21 mouse cellular contexts compared by ENCODE assay signal in genomic region chr11:46690136-46690535, GRCm38 (mm10). TPM values are rescaled to one million over a fixed set of nuclear protein-coding genes. Genes with fewer than 3 reads are reported as not detected.
"Had no signal": no experiment of that assay in that cellular context is flagged by ENCODE, and none has a peak within 500 bp of the region (broad histone marks: within the 10 kb centered on the region; RNA-seq: fewer than 3 reads in every experiment).

No protein-coding gene starts in this region.

- H3K27ac ChIP-seq: neural tube, embryonic 13.5 days; neural tube, embryonic 15.5 days; stomach, embryonic 15.5 days; stomach, postnatal 0 days had no signal

- DNase-seq: retina, postnatal 1 day; right cerebral cortex, adult 18-20 months; right cerebral cortex, postnatal 14 days; right cerebral cortex, postnatal 25 days; right cerebral cortex, postnatal 4 days; spleen, adult 18-20 months; thymus, adult 18-20 months; thymus, adult 2 months; thymus, postnatal 14 days; thymus, postnatal 25 days; thymus, postnatal 36 days; thymus, postnatal 4 days had no signal

- H3K36me3 ChIP-seq: neural tube, embryonic 13.5 days; neural tube, embryonic 15.5 days; stomach, embryonic 15.5 days had no signal

- H3K4me1 ChIP-seq: neural tube, embryonic 13.5 days; neural tube, embryonic 15.5 days; stomach, embryonic 15.5 days had no signal

- H3K4me3 ChIP-seq: neural tube, embryonic 13.5 days; neural tube, embryonic 15.5 days; stomach, embryonic 15.5 days had no signal

- H3K27me3 ChIP-seq: neural tube, embryonic 13.5 days; neural tube, embryonic 15.5 days; stomach, embryonic 15.5 days had no signal

RNA-seq across cellular contexts. Expression of gene Timd2, which starts 16.7 kb away (rescaled TPM):
- polyA plus RNA-seq: neural tube, embryonic 14.5 days; neural tube, embryonic 15.5 days; stomach, embryonic 14.5 days; stomach, postnatal 0 days; urinary bladder, adult 2 months had no signal

RNA-seq across cellular contexts. Expression of gene Havcr1, which starts 44.7 kb away (rescaled TPM):
- polyA plus RNA-seq: neural tube, embryonic 13.5 days; neural tube, embryonic 14.5 days; stomach, embryonic 14.5 days; stomach, embryonic 15.5 days; stomach, embryonic 16.5 days; stomach, postnatal 0 days; thymus, postnatal 0 days had no signal
